Mouse (Mus musculus) heart, embryonic 10.5 days (tissue): ENCODE results near the gene Plb1. TPM values are rescaled to one million over a fixed set of nuclear protein-coding genes. Genes with fewer than 3 reads are reported as not detected.

Source experiments
- DNase-seq: peaks from one replicate; pipeline ENCODE4 v3.0.0-alpha.2; 2017; ENCODE audit warnings: low spot score
- H3K27ac ChIP-seq: fragments of 300-500 bp; sonication (generic); 2 replicates; pipeline ENCODE4 v1.5.1; 2016; ENCODE audit warnings: mild to moderate bottlenecking
- H3K27me3 ChIP-seq: fragments of 300-500 bp; sonication (generic); 2 replicates; pipeline ENCODE4 v1.6.1; 2016; ENCODE audit warnings: mild to moderate bottlenecking; ENCODE audit not compliant: poor library complexity, insufficient read depth, severe bottlenecking
- H3K36me3 ChIP-seq: fragments of 300-500 bp; sonication (generic); 2 replicates; pipeline ENCODE4 v1.6.1; 2016; ENCODE audit warnings: mild to moderate bottlenecking, moderate library complexity
- H3K4me1 ChIP-seq: fragments of 300-500 bp; sonication (generic); 2 replicates; pipeline ENCODE4 v1.6.1; 2016; ENCODE audit warnings: mild to moderate bottlenecking
- H3K4me3 ChIP-seq: fragments of 300-500 bp; sonication (generic); 2 replicates; pipeline ENCODE4 v1.5.1; 2016; ENCODE audit warnings: mild to moderate bottlenecking, moderate library complexity
- H3K9me3 ChIP-seq: fragments of 300-500 bp; sonication (generic); 2 replicates; pipeline ENCODE4 v1.6.1; 2016; ENCODE audit warnings: mild to moderate bottlenecking, moderate library complexity
- WGBS: fragments of 180-500 bp; shearing (Covaris S2); methylation state at CpG from one replicate; pipeline ENCODE4 v1.1.7; 2016; 5-methylcytosine and 5-hydroxymethylcytosine counted together
- polyA plus RNA-seq: library from polyadenylated mRNA; unstranded; fragments of >200 nt; fragmentation: Nextera tagmentation; extraction: Ambion mirVana; gene quantifications from 2 replicates; pipeline ENCODE4 v1.2.1, GENCODE M21; 2016

Gene Plb1
- polyA plus RNA-seq, 1 experiment from 2014 or later = 1.2 TPM

DNA sequence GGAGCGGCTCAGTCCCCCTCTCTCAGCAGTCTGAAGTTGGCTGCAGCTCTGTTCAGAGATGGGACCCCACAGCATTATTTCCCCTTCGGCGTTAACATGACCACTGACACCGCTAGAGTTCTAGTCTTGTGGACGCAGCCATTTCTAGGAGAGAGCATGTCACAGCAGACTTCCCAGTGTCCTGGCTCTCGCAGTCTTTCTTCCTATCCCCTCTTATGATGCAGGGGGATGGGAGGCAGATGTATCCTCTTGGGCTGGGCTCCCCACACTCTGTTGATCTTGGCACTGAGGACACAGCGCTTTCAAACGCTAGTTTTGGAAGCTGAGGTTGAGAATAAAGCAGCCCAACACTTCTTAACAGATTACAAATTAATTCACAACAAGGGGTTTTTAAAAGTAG, 24.0 kb upstream of the Plb1 start:
- Histone ChIP-seq H3K27ac (no peak overlapping the region), H3K9me3 (no peaks in the 10 kb centered on the region), H3K27me3 (no peaks in the 10 kb centered on the region), H3K4me1 (no peaks in the 10 kb centered on the region), H3K36me3 (no peaks in the 10 kb centered on the region), H3K4me3 (no peak overlapping the region)
- WGBS = 72% methylated on average over 8 of the region's 8 CpGs
- DNase-seq = no peak

DNA sequence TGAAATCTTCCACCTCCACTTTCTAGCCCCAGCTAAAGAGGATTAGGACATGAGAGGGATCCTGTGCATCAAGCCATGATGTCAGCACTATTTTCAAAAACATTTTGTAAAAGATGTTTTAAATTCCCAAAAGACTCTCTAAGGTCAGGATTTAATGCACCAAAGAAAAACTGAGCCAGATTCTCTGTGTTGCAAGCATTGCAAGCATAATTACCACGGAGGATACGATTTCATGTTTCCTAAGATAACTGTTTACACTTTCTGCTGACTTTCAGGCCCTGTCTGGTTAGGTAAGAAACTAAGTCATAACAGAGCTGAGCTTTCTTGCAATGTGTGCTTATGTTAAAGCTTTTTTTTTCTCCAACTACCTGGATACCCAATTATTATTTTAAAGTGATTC, 21.5 kb upstream of the Plb1 start:
- no peak overlapping the region for H3K27ac ChIP-seq
- 73% methylated on average over 2 of the region's 2 CpGs for WGBS
- DNase-seq = no peak
- no peaks in the 10 kb centered on the region for H3K9me3 ChIP-seq
- no peaks in the 10 kb centered on the region for H3K27me3 ChIP-seq
- no peaks in the 10 kb centered on the region for H3K36me3 ChIP-seq
- H3K4me1 ChIP-seq = 0 out of 2 replicates have a peak, but pooled peaks cover under 1% of the 10 kb centered on the region
- no peak overlapping the region for H3K4me3 ChIP-seq

DNA sequence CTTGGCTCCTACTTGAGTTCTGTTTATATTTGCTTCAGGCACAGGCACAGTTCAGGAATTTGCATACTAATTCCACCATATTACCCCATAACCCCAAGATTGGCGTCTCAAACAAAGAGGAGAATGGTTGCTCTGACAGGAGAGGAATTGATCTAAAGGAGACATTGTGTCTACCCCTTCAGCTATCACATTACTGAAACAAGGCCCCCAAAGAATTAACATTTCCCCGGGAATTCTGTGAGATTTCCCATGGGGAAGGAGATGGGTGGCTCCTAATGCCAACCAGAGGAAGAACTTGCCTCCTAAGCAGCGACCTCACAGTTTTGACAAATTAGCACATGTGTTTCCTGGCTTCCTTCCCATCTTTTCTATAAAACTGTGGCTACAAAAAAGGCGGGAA, 18.8 kb upstream of the Plb1 start:
- 68% methylated on average over 4 of the region's 4 CpGs for WGBS

DNA sequence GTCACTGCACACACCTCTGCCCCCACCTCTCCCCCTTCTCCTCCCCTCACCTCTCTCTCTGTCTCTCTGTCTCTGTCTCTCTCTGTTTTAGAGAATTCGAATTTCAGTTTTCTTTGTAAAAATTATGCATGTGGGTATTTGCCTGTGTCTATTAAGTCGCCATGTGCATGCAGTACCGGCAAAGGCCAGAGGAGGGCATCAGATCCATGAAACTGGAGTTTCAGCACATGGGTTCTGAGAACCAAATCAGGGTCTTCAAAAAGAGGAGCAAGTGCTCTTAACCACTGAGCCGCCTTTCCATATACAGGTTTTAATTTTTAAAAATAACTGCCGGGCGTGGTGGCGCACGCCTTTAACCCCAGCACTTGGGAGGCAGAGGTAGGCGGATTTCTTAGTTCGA, 17.0 kb upstream of the Plb1 start:
- no peaks in the 10 kb centered on the region for H3K9me3 ChIP-seq
- WGBS = 74% methylated on average over 10 of the region's 10 CpGs
- H3K4me1 ChIP-seq = peaks cover 19% of the 10 kb centered on the region
- no peaks in the 10 kb centered on the region for H3K36me3 ChIP-seq
- no peak overlapping the region for H3K4me3 ChIP-seq
- no peak overlapping the region for H3K27ac ChIP-seq
- no peaks in the 10 kb centered on the region for H3K27me3 ChIP-seq
- DNase-seq = no peak

More for the DNA sequence above, 18.8 kb upstream of the Plb1 start:
- Histone ChIP-seq H3K36me3 (no peaks in the 10 kb centered on the region), H3K27me3 (no peaks in the 10 kb centered on the region), H3K27ac (no peak overlapping the region), H3K9me3 (no peaks in the 10 kb centered on the region), H3K4me1 (peaks cover 19% of the 10 kb centered on the region), H3K4me3 (no peak overlapping the region)
- DNase-seq = no peak

DNA sequence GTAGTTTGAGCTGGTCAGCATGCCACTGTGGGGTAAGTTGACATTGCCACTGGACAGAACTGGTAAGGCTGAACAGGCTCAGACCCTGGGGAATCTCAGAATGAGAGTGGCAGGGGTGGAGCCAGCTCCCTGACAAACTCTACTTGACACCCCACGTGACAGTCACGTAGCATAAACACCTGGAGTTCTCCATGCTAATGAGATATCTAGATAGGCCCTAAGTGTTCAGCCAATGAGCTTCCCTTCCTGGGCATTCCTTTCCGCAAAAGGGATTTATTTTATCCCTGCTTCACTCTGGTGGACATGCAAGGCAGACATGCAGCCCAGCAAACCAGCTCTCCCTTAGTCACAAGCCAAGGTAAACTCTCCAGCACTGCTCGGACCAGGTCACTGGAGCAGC, 16.0 kb upstream of the Plb1 start:
- H3K9me3 ChIP-seq = no peaks in the 10 kb centered on the region
- H3K27me3 ChIP-seq = no peaks in the 10 kb centered on the region
- peaks cover 19% of the 10 kb centered on the region for H3K4me1 ChIP-seq
- DNase-seq = no peak
- H3K4me3 ChIP-seq = no peak overlapping the region
- H3K27ac ChIP-seq = no peak overlapping the region
- H3K36me3 ChIP-seq = no peaks in the 10 kb centered on the region
- 29% methylated on average over 4 of the region's 4 CpGs for WGBS

DNA sequence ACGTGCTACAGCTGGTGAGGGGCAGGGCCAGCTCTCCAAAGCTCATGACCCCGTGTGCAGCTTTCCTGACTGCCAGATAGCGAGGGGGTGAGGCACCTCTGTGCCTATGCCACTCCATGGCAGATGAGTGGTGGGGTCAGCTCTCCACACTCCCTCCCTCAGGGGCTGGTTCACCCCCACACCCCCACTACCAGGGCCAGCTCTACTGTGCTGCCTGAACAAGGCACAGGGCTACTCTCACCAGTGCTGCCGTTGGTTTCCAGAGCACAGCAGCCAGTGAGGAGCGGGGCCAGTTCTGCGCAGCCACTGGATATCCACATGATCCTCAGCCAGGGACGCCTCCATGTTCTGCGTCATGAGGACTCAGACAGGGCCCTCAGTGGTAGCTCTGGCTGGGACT, 15.0 kb upstream of the Plb1 start:
- no peaks in the 10 kb centered on the region for H3K9me3 ChIP-seq
- H3K36me3 ChIP-seq = no peaks in the 10 kb centered on the region
- no peak for DNase-seq
- no peak overlapping the region for H3K27ac ChIP-seq
- no peaks in the 10 kb centered on the region for H3K27me3 ChIP-seq
- H3K4me3 ChIP-seq = no peak overlapping the region
- peaks cover 19% of the 10 kb centered on the region for H3K4me1 ChIP-seq
- WGBS = 70% methylated on average over 8 of the region's 8 CpGs

DNA sequence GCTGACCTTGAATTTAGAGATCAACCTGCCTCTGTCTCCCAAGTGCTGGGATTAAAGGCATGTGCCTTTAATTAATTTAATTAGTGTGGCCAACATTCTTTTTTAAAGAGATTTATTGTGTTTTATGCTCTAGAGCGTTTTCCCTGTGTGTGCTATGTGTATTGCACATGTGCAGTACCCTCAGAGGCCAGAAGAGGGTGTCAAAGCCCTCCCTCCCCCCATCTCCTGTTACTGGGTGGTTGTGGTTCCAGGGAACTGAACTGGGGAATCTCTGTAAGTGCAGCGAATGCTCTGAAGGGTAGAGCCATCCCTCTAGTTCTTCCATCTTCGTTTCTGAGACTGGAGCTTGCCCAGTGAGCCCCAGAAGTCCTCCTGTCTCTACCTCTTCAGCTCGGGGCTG, 2.1 kb upstream of the Plb1 start:
- 39% methylated on average over 4 of the region's 4 CpGs for WGBS

DNA sequence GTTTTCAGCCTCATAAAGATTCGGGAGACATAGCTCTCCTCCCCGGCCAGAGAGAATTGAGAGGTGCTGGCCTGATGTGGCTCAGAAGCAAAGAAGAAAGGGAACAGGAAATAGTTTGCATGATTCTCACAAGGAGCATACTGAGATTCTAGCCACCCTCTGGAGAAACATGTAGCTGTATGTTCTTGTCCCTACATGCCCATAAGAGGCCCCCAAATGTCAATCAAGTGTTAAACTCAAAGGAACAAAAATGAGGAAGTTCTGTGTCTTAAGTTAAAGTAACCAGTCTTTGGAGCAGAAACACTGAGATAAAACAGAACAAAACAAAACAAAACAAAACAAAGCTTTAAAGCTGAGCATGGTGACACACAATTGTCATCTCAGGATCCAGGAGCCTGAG, 6.8 kb downstream of the Plb1 start:
- H3K4me1 ChIP-seq = no peaks in the 10 kb centered on the region
- WGBS = 76% methylated on average over 2 of the region's 2 CpGs
- H3K27me3 ChIP-seq = peaks cover 9% of the 10 kb centered on the region; the same call in 1 of the 2 replicates
- no peak for DNase-seq
- no peaks in the 10 kb centered on the region for H3K36me3 ChIP-seq
- no peak overlapping the region for H3K27ac ChIP-seq
- no peaks in the 10 kb centered on the region for H3K9me3 ChIP-seq
- H3K4me3 ChIP-seq = no peak overlapping the region

More for the DNA sequence above, 2.1 kb upstream of the Plb1 start:
- no peak overlapping the region for H3K27ac ChIP-seq
- no peaks in the 10 kb centered on the region for H3K9me3 ChIP-seq
- no peaks in the 10 kb centered on the region for H3K36me3 ChIP-seq
- H3K4me3 ChIP-seq = no peak overlapping the region
- no peak for DNase-seq
- H3K4me1 ChIP-seq = no peaks in the 10 kb centered on the region
- peaks cover 8% of the 10 kb centered on the region; the same call in 1 of the 2 replicates for H3K27me3 ChIP-seq

DNA sequence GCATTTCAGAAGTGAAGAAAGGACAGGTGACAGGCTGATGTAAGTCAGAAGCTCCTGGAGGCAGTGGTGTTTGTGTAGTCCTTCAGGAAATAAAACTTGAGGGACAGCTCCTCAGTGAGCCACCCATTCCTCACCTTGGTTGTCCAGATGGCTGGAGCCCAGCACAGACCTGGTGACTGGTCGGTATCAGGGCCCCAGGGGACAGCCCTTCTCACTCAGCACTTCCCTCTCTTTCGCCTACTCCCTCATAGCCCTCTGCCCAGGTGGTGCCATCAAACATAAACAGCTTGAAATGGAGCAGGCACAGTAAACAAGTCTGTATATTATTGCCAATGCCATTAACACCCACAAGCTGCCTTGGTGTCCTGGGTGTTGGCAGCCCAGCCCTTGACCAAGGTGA, 8.2 kb downstream of the Plb1 start:
- no peak overlapping the region for H3K27ac ChIP-seq
- no peaks in the 10 kb centered on the region for H3K36me3 ChIP-seq
- H3K4me3 ChIP-seq = no peak overlapping the region
- no peaks in the 10 kb centered on the region for H3K27me3 ChIP-seq
- no peaks in the 10 kb centered on the region for H3K9me3 ChIP-seq
- DNase-seq = no peak
- WGBS = 44% methylated on average over 2 of the region's 2 CpGs
- no peaks in the 10 kb centered on the region for H3K4me1 ChIP-seq

DNA sequence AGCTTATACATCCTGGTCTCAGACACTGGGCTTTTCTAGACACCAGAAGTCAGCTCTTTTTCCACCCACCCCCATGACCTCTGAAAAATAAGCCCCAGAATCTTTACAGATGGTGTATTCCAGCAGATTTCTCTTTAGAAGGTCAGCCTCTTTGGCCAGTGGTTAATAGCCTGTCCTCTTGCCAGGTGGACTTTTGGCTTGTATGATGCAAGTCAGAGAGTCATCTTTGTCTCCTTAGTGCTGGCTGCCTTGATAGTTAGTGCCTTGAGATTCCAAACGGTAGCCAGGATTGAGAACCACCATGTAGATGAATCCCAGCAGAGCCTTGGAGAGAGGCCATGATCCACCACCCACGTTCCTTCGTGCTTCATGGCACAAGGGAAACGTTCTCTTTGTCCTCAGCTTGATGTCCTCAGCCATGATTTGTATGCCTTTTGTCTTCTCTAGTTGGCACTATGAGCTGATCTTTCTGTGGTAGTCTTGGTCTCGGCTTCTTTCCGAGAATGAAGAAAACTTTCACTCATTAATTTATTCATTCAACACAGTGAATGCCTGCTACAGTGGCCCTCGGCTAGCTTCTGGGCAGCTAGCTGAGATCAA, 10.9 kb downstream of the Plb1 start:
- no peak overlapping the region for H3K4me3 ChIP-seq
- H3K36me3 ChIP-seq = no peaks in the 10 kb centered on the region
- H3K27me3 ChIP-seq = no peaks in the 10 kb centered on the region
- no peak for DNase-seq
- H3K27ac ChIP-seq = no peak overlapping the region
- H3K9me3 ChIP-seq = no peaks in the 10 kb centered on the region
- 83% methylated on average over 7 of the region's 7 CpGs for WGBS
- H3K4me1 ChIP-seq = no peaks in the 10 kb centered on the region

DNA sequence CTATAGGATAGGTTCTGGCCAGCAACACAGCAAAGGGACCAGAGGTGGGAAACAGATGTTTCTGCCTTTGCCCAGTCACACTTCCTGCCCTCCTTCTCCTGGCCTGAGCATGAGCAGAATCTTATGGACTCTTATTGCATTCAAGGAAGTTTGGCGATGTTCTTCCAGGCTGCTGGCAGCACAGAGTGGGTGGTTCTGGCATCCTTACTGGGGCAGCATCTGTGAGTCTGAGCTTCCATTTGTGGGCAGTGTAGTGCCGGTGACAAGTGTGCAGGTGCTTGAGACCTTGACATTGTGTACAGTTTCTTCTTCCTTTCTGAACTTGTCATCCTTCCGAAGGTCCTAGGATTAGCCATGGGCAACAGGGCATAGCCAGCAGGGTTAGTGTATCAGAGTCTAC, 12.9 kb downstream of the Plb1 start:
- Histone ChIP-seq H3K27ac (no peak overlapping the region), H3K4me3 (no peak overlapping the region), H3K9me3 (no peaks in the 10 kb centered on the region), H3K36me3 (no peaks in the 10 kb centered on the region), H3K4me1 (no peaks in the 10 kb centered on the region), H3K27me3 (no peaks in the 10 kb centered on the region)
- DNase-seq = no peak
- WGBS = 86% methylated on average over 3 of the region's 3 CpGs

DNA sequence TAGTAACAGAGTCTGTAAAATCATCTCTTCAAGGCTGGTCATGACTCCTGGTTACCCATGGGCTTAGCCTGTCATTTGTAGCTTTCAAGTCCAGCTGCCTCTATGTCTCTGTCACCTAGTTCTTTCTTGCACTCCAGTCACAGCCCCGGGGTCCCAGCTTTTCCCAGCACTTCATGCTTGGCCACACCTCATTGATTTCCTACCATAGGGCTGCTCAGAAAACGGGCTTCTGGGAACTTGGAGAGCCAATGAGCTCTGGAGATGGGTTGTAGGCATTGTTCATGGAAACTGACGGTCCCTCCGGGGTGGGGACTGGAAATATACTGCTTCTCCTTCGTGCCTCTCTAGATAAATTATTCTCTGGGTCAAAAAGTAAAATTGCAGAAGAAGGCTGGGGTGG, 28.2 kb downstream of the Plb1 start:
- H3K4me3 ChIP-seq = no peak overlapping the region
- H3K9me3 ChIP-seq = no peaks in the 10 kb centered on the region
- WGBS = 73% methylated on average over 5 of the region's 5 CpGs
- H3K36me3 ChIP-seq = no peaks in the 10 kb centered on the region
- H3K27me3 ChIP-seq = no peaks in the 10 kb centered on the region
- no peak overlapping the region for H3K27ac ChIP-seq
- H3K4me1 ChIP-seq = no peaks in the 10 kb centered on the region
- DNase-seq = no peak

DNA sequence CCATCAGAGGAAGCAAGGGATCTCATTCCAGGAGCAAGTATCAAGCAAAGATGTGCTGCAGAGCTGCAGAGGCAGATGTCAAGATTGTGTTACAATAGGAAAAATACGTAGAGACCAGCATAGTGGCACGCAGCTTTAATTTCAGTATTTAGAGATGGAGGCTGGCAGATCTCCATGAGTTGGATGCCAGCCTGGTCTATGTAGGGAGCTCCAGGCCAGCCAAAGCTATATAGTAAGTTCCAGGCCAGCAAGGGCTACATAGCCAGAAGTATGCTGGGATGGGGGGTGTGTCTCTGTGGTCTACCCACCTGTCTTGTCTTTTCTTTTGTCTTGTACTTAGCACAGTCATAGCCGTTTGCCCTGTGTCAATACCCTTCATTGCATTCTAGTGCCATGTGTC, 28.7 kb downstream of the Plb1 start:
- Histone ChIP-seq H3K27me3 (no peaks in the 10 kb centered on the region), H3K27ac (no peak overlapping the region), H3K4me3 (no peak overlapping the region), H3K9me3 (no peaks in the 10 kb centered on the region), H3K4me1 (no peaks in the 10 kb centered on the region), H3K36me3 (no peaks in the 10 kb centered on the region)
- DNase-seq = no peak
- 76% methylated on average over 3 of the region's 3 CpGs for WGBS

DNA sequence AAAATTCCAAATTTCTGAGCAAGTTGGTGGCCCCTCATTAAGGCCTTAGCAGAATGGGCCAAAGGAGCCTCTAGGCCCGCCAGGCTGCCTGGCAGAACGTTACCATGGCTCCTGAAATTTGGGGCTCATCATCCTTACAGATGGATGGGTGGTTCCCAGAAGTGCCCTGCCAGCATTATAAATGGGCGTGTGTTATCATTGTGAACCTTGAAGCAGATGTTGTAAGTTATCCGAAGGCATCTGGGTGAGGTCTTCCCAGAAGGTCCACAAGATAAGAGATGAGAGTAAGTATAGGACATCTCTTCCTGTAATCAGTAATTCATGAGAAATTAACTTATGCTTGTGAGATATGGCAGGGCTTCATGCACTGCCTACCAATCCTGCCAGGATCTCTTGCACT, 30.0 kb downstream of the Plb1 start:
- WGBS = 88% methylated on average over 4 of the region's 4 CpGs
- Histone ChIP-seq H3K9me3 (no peaks in the 10 kb centered on the region), H3K4me3 (no peak overlapping the region), H3K27me3 (no peaks in the 10 kb centered on the region), H3K27ac (no peak overlapping the region), H3K36me3 (no peaks in the 10 kb centered on the region), H3K4me1 (no peaks in the 10 kb centered on the region)
- DNase-seq = no peak
